Mouse (Mus musculus): ENCODE data around the gene Dip2b. TPM values are rescaled to one million over a fixed set of nuclear protein-coding genes. Genes with fewer than 3 reads are reported as not detected.

The Dip2b gene
- polyA plus RNA-seq, 1 experiment from 2014 or later: 4.9 TPM

GRCm38 (mm10) chr15:100056397-100056908 lies 18.0 kb downstream of the Dip2b start:
- no peak overlapping the region for H3K9ac ChIP-seq
- ATAC-seq: no peak
- H3K36me3 ChIP-seq: no peaks in the 10 kb centered on the region
- no peaks in the 10 kb centered on the region for H3K27me3 ChIP-seq (replicated peaks)
- peaks cover 47% of the 10 kb centered on the region for H3K4me1 ChIP-seq
- no peak overlapping the region for H3K4me2 ChIP-seq
- H3K4me3 ChIP-seq: no peak overlapping the region
- H3K9me3 ChIP-seq (replicated peaks): no peaks in the 10 kb centered on the region
- WGBS (ENCODE audit: insufficient replicate concordance): 80% methylated on average over 7 of the region's 7 CpGs
- H3K27ac ChIP-seq: no peak overlapping the region

- peaks cover 54% of the 10 kb centered on the region for H3K4me1 ChIP-seq
- 68% methylated on average over 3 of the region's 3 CpGs for WGBS (ENCODE audit: insufficient replicate concordance)
- no peaks in the 10 kb centered on the region for H3K27me3 ChIP-seq (replicated peaks)
- peak; percentile 27 for ATAC-seq
- H3K4me2 ChIP-seq: peak overlapping the region; percentile 37; the same call in 1 of the 2 replicates
- no peaks in the 10 kb centered on the region for H3K9me3 ChIP-seq (replicated peaks)
- H3K4me3 ChIP-seq: no peak overlapping the region
- no peaks in the 10 kb centered on the region for H3K36me3 ChIP-seq
- 0 out of 2 replicates have a peak overlapping the region, but pooled peaks have one; percentile 31 for H3K9ac ChIP-seq
- H3K27ac ChIP-seq: peak overlapping the region; percentile 36; the same call in 1 of the 2 replicates
Observed at GRCm38 (mm10) chr15:100057698-100058097, 19.2 kb downstream of the Dip2b start.

GRCm38 (mm10) chr15:100058143-100058542 lies 19.7 kb downstream of the Dip2b start:
- 29% methylated on average over 3 of the region's 3 CpGs for WGBS (ENCODE audit: insufficient replicate concordance)
- Histone ChIP-seq H3K27ac (peak overlapping the region; percentile 36; the same call in 1 of the 2 replicates), H3K9ac (0 out of 2 replicates have a peak overlapping the region, but pooled peaks have one; percentile 31), H3K4me1 (peaks cover 57% of the 10 kb centered on the region), H3K4me2 (peak overlapping the region; percentile 37), H3K4me3 (no peak overlapping the region), H3K27me3 (replicated peaks) (no peaks in the 10 kb centered on the region), H3K9me3 (replicated peaks) (no peaks in the 10 kb centered on the region), H3K36me3 (no peaks in the 10 kb centered on the region)
- ATAC-seq: peak; percentile 91

GRCm38 (mm10) chr15:100058912-100059311 lies 20.4 kb downstream of the Dip2b start:
- H3K9me3 ChIP-seq (replicated peaks): no peaks in the 10 kb centered on the region
- WGBS (ENCODE audit: insufficient replicate concordance): 74% methylated on average over 11 of the region's 11 CpGs
- no peaks in the 10 kb centered on the region for H3K27me3 ChIP-seq (replicated peaks)
- H3K27ac ChIP-seq: no peak overlapping the region
- no peaks in the 10 kb centered on the region for H3K36me3 ChIP-seq
- H3K4me1 ChIP-seq: peaks cover 64% of the 10 kb centered on the region
- no peak for ATAC-seq
- no peak overlapping the region for H3K4me2 ChIP-seq
- no peak overlapping the region; the same call in 1 of the 2 replicates for H3K9ac ChIP-seq
- H3K4me3 ChIP-seq: no peak overlapping the region

- H3K4me2 ChIP-seq: no peak overlapping the region
- no peak overlapping the region for H3K4me3 ChIP-seq
- no peak for ATAC-seq
- 76% methylated on average over 7 of the region's 7 CpGs for WGBS (ENCODE audit: insufficient replicate concordance)
- H3K27ac ChIP-seq: no peak overlapping the region
- no peaks in the 10 kb centered on the region for H3K9me3 ChIP-seq (replicated peaks)
- no peaks in the 10 kb centered on the region for H3K36me3 ChIP-seq
- no peak overlapping the region for H3K9ac ChIP-seq
- peaks cover 64% of the 10 kb centered on the region for H3K4me1 ChIP-seq
- H3K27me3 ChIP-seq (replicated peaks): no peaks in the 10 kb centered on the region
Observed at GRCm38 (mm10) chr15:100059626-100060311, 21.3 kb downstream of the Dip2b start.

- Histone ChIP-seq H3K4me2 (no peak overlapping the region), H3K9me3 (replicated peaks) (no peaks in the 10 kb centered on the region), H3K4me1 (peaks cover 64% of the 10 kb centered on the region), H3K9ac (no peak overlapping the region), H3K27ac (no peak overlapping the region), H3K36me3 (no peaks in the 10 kb centered on the region), H3K4me3 (no peak overlapping the region), H3K27me3 (replicated peaks) (no peaks in the 10 kb centered on the region)
- no peak for ATAC-seq
- 58% methylated on average over 4 of the region's 4 CpGs for WGBS (ENCODE audit: insufficient replicate concordance)
Observed at GRCm38 (mm10) chr15:100060513-100061140, 22.2 kb downstream of the Dip2b start.

GRCm38 (mm10) chr15:100061377-100061776 lies 22.9 kb downstream of the Dip2b start:
- Histone ChIP-seq H3K36me3 (no peaks in the 10 kb centered on the region), H3K4me3 (no peak overlapping the region), H3K4me1 (peaks cover 63% of the 10 kb centered on the region), H3K27me3 (replicated peaks) (no peaks in the 10 kb centered on the region), H3K27ac (no peak overlapping the region), H3K9ac (no peak overlapping the region), H3K4me2 (no peak overlapping the region), H3K9me3 (replicated peaks) (no peaks in the 10 kb centered on the region)
- WGBS (ENCODE audit: insufficient replicate concordance): 77% methylated on average over 3 of the region's 3 CpGs
- ATAC-seq: no peak

- ATAC-seq: no peak
- Histone ChIP-seq H3K4me2 (no peak overlapping the region), H3K4me1 (peaks cover 49% of the 10 kb centered on the region), H3K27ac (no peak overlapping the region), H3K9ac (no peak overlapping the region), H3K36me3 (no peaks in the 10 kb centered on the region), H3K4me3 (no peak overlapping the region), H3K27me3 (replicated peaks) (no peaks in the 10 kb centered on the region), H3K9me3 (replicated peaks) (no peaks in the 10 kb centered on the region)
- WGBS (ENCODE audit: insufficient replicate concordance): 70% methylated on average over 13 of the region's 13 CpGs
Observed at GRCm38 (mm10) chr15:100063229-100063773, 24.8 kb downstream of the Dip2b start.

GRCm38 (mm10) chr15:100066702-100067101 lies 28.2 kb downstream of the Dip2b start:
- 74% methylated on average over 9 of the region's 9 CpGs for WGBS (ENCODE audit: insufficient replicate concordance)
- Histone ChIP-seq H3K4me2 (no peak overlapping the region), H3K27ac (no peak overlapping the region), H3K36me3 (no peaks in the 10 kb centered on the region), H3K27me3 (replicated peaks) (no peaks in the 10 kb centered on the region), H3K9me3 (replicated peaks) (no peaks in the 10 kb centered on the region), H3K9ac (no peak overlapping the region), H3K4me1 (peaks cover 21% of the 10 kb centered on the region), H3K4me3 (no peak overlapping the region)
- no peak for ATAC-seq

GRCm38 (mm10) chr15:100069101-100069500 lies 30.6 kb downstream of the Dip2b start:
- Histone ChIP-seq H3K9me3 (replicated peaks) (no peaks in the 10 kb centered on the region), H3K4me3 (no peak overlapping the region), H3K36me3 (no peaks in the 10 kb centered on the region), H3K4me1 (peaks cover 22% of the 10 kb centered on the region), H3K27me3 (replicated peaks) (no peaks in the 10 kb centered on the region), H3K27ac (no peak overlapping the region), H3K4me2 (no peak overlapping the region), H3K9ac (no peak overlapping the region)
- 73% methylated on average over 4 of the region's 4 CpGs for WGBS (ENCODE audit: insufficient replicate concordance)
- no peak for ATAC-seq

GRCm38 (mm10) chr15:100070021-100070420 lies 31.6 kb downstream of the Dip2b start:
- H3K27ac ChIP-seq: no peak overlapping the region
- 77% methylated on average over 8 of the region's 8 CpGs for WGBS (ENCODE audit: insufficient replicate concordance)
- no peak overlapping the region for H3K4me2 ChIP-seq
- H3K9me3 ChIP-seq (replicated peaks): no peaks in the 10 kb centered on the region
- ATAC-seq: no peak
- H3K36me3 ChIP-seq: no peaks in the 10 kb centered on the region
- no peak overlapping the region for H3K9ac ChIP-seq
- H3K27me3 ChIP-seq (replicated peaks): no peaks in the 10 kb centered on the region
- no peak overlapping the region for H3K4me3 ChIP-seq
- H3K4me1 ChIP-seq: peaks cover 32% of the 10 kb centered on the region

GRCm38 (mm10) chr15:100071819-100072218 lies 33.4 kb downstream of the Dip2b start:
- Histone ChIP-seq H3K4me3 (no peak overlapping the region), H3K9ac (no peak overlapping the region), H3K27ac (no peak overlapping the region), H3K4me2 (no peak overlapping the region), H3K27me3 (replicated peaks) (no peaks in the 10 kb centered on the region), H3K9me3 (replicated peaks) (no peaks in the 10 kb centered on the region), H3K4me1 (peaks cover 43% of the 10 kb centered on the region), H3K36me3 (no peaks in the 10 kb centered on the region)
- ATAC-seq: no peak
- 68% methylated on average over 3 of the region's 3 CpGs for WGBS (ENCODE audit: insufficient replicate concordance)
